In genomic region chr10:15993275-15993674, GRCm38 (mm10) we compare ENCODE assay signal across 26 mouse cellular contexts.
"Had no signal": no experiment of that assay in that cellular context is flagged by ENCODE, and none has a peak within 500 bp of the region (broad histone marks: within the 10 kb centered on the region; RNA-seq: fewer than 3 reads in every experiment).

No protein-coding gene starts in this region.

- H3K36me3 ChIP-seq: heart, embryonic 10.5 days; heart, embryonic 12.5 days; hindbrain, embryonic 10.5 days; hindbrain, embryonic 12.5 days; intestine, embryonic 15.5 days; limb, embryonic 10.5 days; limb, embryonic 12.5 days had no signal

- H3K9me3 ChIP-seq: heart, embryonic 10.5 days; heart, embryonic 12.5 days; hindbrain, embryonic 10.5 days; hindbrain, embryonic 12.5 days; intestine, embryonic 15.5 days; limb, embryonic 10.5 days; limb, embryonic 12.5 days had no signal

- H3K4me2 ChIP-seq: heart, embryonic 12.5 days; hindbrain, embryonic 12.5 days; hindbrain, embryonic 14.5 days; intestine, embryonic 15.5 days; limb, embryonic 12.5 days; liver, embryonic 11.5 days had no signal

- H3K4me3 ChIP-seq: heart, embryonic 10.5 days; heart, embryonic 12.5 days; hindbrain, embryonic 10.5 days; hindbrain, embryonic 12.5 days; intestine, embryonic 15.5 days; layer of hippocampus, adult 2 months; left cerebral cortex, adult 2 months; limb, embryonic 10.5 days; limb, embryonic 12.5 days had no signal

- H3K27ac ChIP-seq: heart, embryonic 10.5 days; hindbrain, embryonic 10.5 days; hindbrain, embryonic 12.5 days; hindbrain, embryonic 14.5 days; intestine, embryonic 15.5 days; layer of hippocampus, adult 2 months; left cerebral cortex, adult 2 months; limb, embryonic 10.5 days; limb, embryonic 12.5 days; liver, embryonic 14.5 days had no signal

- H3K9ac ChIP-seq: heart, embryonic 12.5 days; hindbrain, embryonic 12.5 days; hindbrain, embryonic 14.5 days; intestine, embryonic 15.5 days; limb, embryonic 12.5 days; liver, embryonic 14.5 days had no signal

- H3K27me3 ChIP-seq: heart, embryonic 12.5 days; hindbrain, embryonic 12.5 days; intestine, embryonic 15.5 days; limb, embryonic 12.5 days had no signal

- H3K4me1 ChIP-seq: heart, embryonic 10.5 days; heart, embryonic 12.5 days; hindbrain, embryonic 10.5 days; hindbrain, embryonic 12.5 days; intestine, embryonic 15.5 days; limb, embryonic 10.5 days; limb, embryonic 12.5 days had no signal

- ATAC-seq: hindbrain, embryonic 16.5 days; inflammation-experienced regulatory T-cells, adult 6 months; intestine, embryonic 15.5 days; intestine, postnatal 0 days had no signal

- DNase-seq: gastrocnemius, postnatal 14 days; gastrocnemius, postnatal 36 days; heart, adult 18-20 months; heart, postnatal 10 days; heart, postnatal 4 days; kidney, adult 18-20 months; kidney, adult 8-10 months; kidney, postnatal 10 days; kidney, postnatal 25 days; kidney, postnatal 4 days; liver had no signal
